Mouse (Mus musculus): ENCODE results near the gene Pkd2l1. TPM values are rescaled to one million over a fixed set of nuclear protein-coding genes. Genes with fewer than 3 reads are reported as not detected.
A peak's percentile ranks its signal among the peaks of the same experiment; 100 is the strongest.

Gene Pkd2l1
- polyA plus RNA-seq, 1 experiment, result not detected

DNA sequence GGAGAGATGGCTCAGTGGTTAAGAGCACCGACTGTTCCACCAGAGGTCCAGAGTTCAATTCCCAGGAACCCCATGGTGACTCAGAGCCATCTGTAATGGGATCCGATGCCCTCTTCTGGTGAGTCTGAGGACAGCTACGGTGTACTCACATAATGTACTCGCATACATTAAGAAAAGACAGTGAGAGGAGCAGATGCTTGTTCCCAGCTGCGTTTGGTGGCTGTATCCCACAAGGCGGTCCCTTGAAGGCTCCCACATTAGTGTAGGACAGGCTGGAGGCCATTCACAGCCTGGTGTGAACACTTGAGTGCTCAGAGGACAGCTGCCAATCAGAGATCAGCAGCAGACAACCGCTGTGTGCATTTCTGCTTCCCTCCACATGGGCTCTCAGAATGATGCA, 80.5 kb downstream of the Pkd2l1 start:
- no peak overlapping the region for H3K4me3 ChIP-seq (ENCODE audit: insufficient read depth, low read length)
- TF ChIP-seq POLR2A (IDR thresholded peaks at IDR 0.05; ENCODE audit: borderline replicate concordance, low read depth, low read length) (no peak), CTCF (IDR thresholded peaks at IDR 0.05; ENCODE audit: low read depth, low read length) (no peak)
- H3K27ac ChIP-seq (ENCODE audit: insufficient read depth, low read depth, low read length), result no peak overlapping the region
- peaks cover 15% of the 10 kb centered on the region for H3K4me1 ChIP-seq (ENCODE audit: control insufficient read depth, insufficient read depth, low read length)

DNA sequence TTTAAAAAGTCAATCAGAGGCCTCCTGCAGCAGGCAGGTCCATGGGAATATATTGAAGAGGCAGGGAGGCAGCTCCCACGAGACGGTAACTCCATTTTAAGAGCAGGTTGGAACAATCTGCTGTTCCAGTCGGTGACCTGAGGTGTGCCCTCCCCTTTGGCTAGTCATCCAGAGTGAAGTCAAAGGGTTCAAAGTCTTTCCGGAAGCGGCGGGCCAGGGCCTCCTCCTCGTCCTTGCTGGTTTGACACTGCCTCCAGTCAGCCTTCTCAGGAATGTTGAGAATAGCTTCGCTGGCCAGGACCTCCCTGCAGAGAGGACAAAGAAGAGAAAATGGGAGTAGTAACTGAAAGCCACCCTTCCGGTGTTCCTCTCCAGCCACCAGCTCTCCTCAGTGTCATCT, 81.9 kb downstream of the Pkd2l1 start:
- H3K4me1 ChIP-seq (ENCODE audit: control insufficient read depth, insufficient read depth, low read length), result peaks cover 20% of the 10 kb centered on the region
- H3K27ac ChIP-seq (ENCODE audit: insufficient read depth, low read depth, low read length), result no peak overlapping the region
- H3K4me3 ChIP-seq (ENCODE audit: insufficient read depth, low read length), result no peak overlapping the region
- TF ChIP-seq CTCF (IDR thresholded peaks at IDR 0.05; ENCODE audit: low read depth, low read length), result no peak
- no peak for TF ChIP-seq POLR2A (IDR thresholded peaks at IDR 0.05; ENCODE audit: borderline replicate concordance, low read depth, low read length)

DNA sequence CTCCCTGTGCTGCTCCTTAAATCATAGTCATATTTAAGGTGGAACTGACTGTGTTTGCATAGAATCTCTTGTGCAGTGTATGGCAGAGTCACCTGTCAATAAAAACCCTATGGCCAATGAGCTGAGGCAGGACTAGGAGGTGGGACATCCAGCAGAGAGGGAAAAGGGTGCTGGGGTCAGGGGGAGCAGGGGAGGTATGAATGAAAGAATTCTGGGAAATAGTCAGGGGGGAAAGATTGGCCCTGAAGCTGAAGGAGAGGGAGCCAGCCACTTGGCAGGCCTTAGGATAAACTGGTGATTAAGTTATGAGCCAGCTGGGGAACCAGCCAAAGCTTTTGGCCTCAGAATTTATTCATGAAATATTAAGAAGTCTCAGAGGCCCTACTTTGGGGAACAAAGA, 83.2 kb downstream of the Pkd2l1 start:
- Histone ChIP-seq H3K4me1 (ENCODE audit: control insufficient read depth, insufficient read depth, low read length) (peaks cover 28% of the 10 kb centered on the region), H3K27ac (ENCODE audit: insufficient read depth, low read depth, low read length) (peak overlapping the region; percentile 30; the same call in 1 of the 2 replicates), H3K4me3 (ENCODE audit: insufficient read depth, low read length) (no peak overlapping the region)
- TF ChIP-seq POLR2A (IDR thresholded peaks at IDR 0.05; ENCODE audit: borderline replicate concordance, low read depth, low read length), result no peak
- TF ChIP-seq CTCF (IDR thresholded peaks at IDR 0.05; ENCODE audit: low read depth, low read length), result no peak

DNA sequence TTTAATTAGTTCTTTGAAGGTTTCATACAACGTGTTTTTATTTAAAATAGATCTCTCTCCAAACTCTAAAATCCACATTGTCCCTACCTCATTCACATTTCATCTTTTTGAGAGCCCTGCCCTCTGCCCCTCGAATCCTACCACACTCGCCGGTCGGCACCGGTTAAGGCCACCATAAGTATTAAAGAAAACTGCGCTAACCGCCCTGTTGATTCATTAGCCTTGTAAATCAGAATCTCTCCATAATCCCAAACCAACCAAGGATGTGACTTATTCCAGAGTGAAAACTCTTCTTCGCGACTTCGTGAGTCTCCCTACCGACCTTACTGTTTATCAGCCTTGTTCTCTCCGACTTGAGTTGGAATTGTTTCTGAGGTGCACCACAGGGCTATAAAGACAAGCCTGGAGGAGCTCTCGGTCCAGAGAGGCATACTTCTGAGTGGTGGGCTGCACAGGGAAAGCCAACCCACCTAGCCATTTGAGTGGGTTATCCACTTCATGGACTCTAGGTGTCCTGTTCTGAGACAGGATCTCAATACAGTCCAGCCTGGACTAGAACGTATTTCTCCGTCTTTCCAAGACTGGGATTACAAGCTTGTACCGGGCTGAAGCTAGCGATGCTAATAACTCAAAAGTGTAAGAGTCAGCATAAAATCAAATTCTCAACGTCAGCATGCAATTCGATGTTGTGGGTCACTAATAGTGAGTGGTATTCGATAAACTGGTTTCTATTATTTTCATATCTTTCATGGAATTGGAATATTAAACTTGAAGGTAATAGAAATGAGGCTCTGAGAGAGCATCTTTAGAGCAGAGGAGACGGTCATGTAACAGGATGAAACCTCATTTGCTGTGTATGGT, 84.4 kb downstream of the Pkd2l1 start:
- peaks cover 30% of the 10 kb centered on the region for H3K4me1 ChIP-seq (ENCODE audit: control insufficient read depth, insufficient read depth, low read length)
- peak overlapping the region; percentile 44 for H3K27ac ChIP-seq (ENCODE audit: insufficient read depth, low read depth, low read length)
- peak overlapping the region; percentile 94 for H3K4me3 ChIP-seq (ENCODE audit: insufficient read depth, low read length)
- TF ChIP-seq POLR2A (IDR thresholded peaks at IDR 0.05; ENCODE audit: borderline replicate concordance, low read depth, low read length) (no peak), CTCF (IDR thresholded peaks at IDR 0.05; ENCODE audit: low read depth, low read length) (no peak)

DNA sequence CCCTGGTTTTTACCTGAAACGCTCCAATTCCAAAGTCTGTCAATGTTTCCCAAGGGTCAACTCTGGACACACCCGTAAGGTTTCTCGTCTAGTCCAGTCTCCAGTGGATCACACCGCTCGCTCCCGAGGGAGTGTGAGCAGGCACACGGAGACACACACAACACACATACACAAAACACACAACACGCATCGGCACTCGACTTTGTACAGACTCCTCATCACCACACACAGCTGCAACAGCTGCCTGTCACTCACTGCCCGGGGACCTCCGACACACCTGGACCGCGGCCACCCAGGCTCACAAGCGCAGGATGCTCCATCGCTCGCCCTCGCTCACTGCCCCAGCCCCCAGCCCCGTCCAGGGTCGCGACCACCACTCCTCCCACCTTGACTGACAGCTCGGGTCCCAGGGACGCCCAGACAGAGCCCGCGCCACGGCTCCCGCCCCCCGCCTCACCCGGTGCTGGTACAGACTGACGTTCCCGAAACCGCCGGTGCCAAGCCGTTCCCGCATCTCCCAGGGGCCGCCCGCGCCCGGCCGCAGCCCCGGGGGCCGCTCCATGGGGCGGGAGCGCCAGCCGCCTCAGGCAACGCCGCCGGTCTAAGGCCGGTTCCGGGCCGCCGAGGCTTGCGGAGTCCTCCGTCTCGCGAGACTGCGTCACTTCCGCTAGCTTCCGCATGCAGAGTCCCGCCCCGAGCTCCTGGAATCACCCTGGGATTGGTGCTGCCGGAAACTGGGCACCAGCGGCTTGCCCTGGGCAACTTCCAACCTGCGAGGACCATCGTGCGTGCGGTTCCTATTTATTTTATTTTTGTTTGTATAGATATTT, 85.2 kb downstream of the Pkd2l1 start, which contains the start of gene Chuk:
TSS of gene Chuk (minus strand) at position 650 of the 830 bp plus-strand sequence.
- H3K27ac ChIP-seq (ENCODE audit: insufficient read depth, low read depth, low read length), result peak within 1 kb of the TSS; percentile 44
- peak within 1 kb of the TSS; percentile 94 for H3K4me3 ChIP-seq (ENCODE audit: insufficient read depth, low read length)
- H3K4me1 ChIP-seq (ENCODE audit: control insufficient read depth, insufficient read depth, low read length), result peaks cover 30% of the 10 kb centered on the region
- TF ChIP-seq CTCF (IDR thresholded peaks at IDR 0.05; ENCODE audit: low read depth, low read length) (no peak), POLR2A (IDR thresholded peaks at IDR 0.05; ENCODE audit: borderline replicate concordance, low read depth, low read length) (no peak)

DNA sequence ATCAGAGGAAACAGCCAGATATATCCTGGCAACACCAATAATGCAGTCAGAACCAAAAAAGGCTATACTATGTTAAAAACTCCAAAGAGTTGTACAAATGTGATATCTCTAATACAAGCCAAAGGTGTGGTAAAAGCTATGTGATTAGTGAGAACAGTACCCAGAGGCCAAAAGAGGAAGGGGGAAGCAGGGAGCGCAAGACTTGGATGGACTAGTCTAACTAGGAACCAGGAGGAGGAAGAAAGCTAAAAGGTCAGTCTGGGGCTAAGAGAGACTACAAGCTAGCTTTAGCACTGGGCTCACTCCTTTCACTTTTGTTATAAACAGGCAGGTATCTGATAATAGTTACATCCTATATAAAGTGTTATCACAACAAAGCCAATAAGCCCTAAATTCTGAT, 87.8 kb downstream of the Pkd2l1 start:
- Histone ChIP-seq H3K27ac (ENCODE audit: insufficient read depth, low read depth, low read length) (no peak overlapping the region), H3K4me1 (ENCODE audit: control insufficient read depth, insufficient read depth, low read length) (peaks cover 30% of the 10 kb centered on the region), H3K4me3 (ENCODE audit: insufficient read depth, low read length) (no peak overlapping the region)
- TF ChIP-seq CTCF (IDR thresholded peaks at IDR 0.05; ENCODE audit: low read depth, low read length) (no peak), POLR2A (IDR thresholded peaks at IDR 0.05; ENCODE audit: borderline replicate concordance, low read depth, low read length) (no peak)

DNA sequence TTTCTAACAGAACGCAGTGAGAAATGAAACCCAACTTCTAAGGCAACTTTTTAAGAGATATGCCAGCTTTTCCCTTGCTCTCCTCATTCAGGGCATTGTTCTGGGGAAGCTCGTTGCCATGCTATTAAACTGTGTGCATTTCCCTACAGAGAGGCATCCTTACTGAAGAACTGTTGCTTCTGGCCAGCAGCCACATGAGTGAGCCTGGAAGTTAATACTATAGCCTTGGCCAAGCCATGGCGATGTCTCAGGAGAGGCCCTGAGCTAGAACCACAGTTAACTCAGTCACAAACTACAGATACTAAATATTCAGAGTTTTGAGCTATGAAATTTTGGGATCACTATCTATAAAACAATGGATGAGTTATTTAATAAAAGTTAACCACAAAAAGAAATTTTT, 89.2 kb downstream of the Pkd2l1 start:
- Histone ChIP-seq H3K27ac (ENCODE audit: insufficient read depth, low read depth, low read length) (no peak overlapping the region), H3K4me3 (ENCODE audit: insufficient read depth, low read length) (no peak overlapping the region), H3K4me1 (ENCODE audit: control insufficient read depth, insufficient read depth, low read length) (peaks cover 20% of the 10 kb centered on the region)
- TF ChIP-seq POLR2A (IDR thresholded peaks at IDR 0.05; ENCODE audit: borderline replicate concordance, low read depth, low read length), result no peak
- no peak for TF ChIP-seq CTCF (IDR thresholded peaks at IDR 0.05; ENCODE audit: low read depth, low read length)

DNA sequence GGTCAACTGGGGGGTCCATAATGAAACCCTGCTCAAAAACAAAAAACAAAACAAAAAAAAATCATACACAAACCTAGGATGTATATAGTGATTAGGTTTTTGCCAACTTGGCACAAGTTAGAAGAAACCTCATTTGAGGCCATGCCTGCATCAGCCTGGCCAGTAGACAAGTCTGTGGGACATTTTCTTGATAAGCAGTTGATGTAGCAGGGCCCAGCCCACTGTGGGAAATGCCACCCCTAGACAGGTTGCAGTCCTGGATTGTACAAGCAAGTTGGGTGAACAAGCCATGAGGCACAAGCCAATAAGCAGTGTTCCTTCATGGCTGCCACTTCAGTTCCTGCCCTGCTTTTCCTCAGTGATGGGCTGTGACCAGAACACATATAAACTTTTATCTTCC, 91.4 kb downstream of the Pkd2l1 start:
- Histone ChIP-seq H3K27ac (ENCODE audit: insufficient read depth, low read depth, low read length) (no peak overlapping the region), H3K4me3 (ENCODE audit: insufficient read depth, low read length) (no peak overlapping the region), H3K4me1 (ENCODE audit: control insufficient read depth, insufficient read depth, low read length) (peaks cover 15% of the 10 kb centered on the region)
- TF ChIP-seq POLR2A (IDR thresholded peaks at IDR 0.05; ENCODE audit: borderline replicate concordance, low read depth, low read length) (no peak), CTCF (IDR thresholded peaks at IDR 0.05; ENCODE audit: low read depth, low read length) (no peak)

Other genes with a start within 250 kb of the Pkd2l1 start
- gene Cpn1, start 205.9 kb downstream of the Pkd2l1 start, polyA plus RNA-seq (2012; ENCODE audit: insufficient read depth, insufficient read length, missing spikeins), result 0.28 TPM in 1 of 2 replicates, not detected in the other
- gene Cyp2c23, start 163.2 kb downstream of the Pkd2l1 start, polyA plus RNA-seq (2012; ENCODE audit: insufficient read depth, insufficient read length, missing spikeins), result not detected in 2 replicates
- 35.1 and 37.6 TPM in 2 replicates for gene Erlin1, start 122.7 kb downstream of the Pkd2l1 start, polyA plus RNA-seq (2012; ENCODE audit: insufficient read depth, insufficient read length, missing spikeins)
- gene Chuk, start 85.0 kb downstream of the Pkd2l1 start, polyA plus RNA-seq (2012; ENCODE audit: insufficient read depth, insufficient read length, missing spikeins), result 44.4 and 47.2 TPM in 2 replicates
- 18.5 and 19.2 TPM in 2 replicates for gene Cwf19l1, start 56.6 kb downstream of the Pkd2l1 start, polyA plus RNA-seq (2012; ENCODE audit: insufficient read depth, insufficient read length, missing spikeins)
- gene Bloc1s2, start 46.0 kb downstream of the Pkd2l1 start, polyA plus RNA-seq (2012; ENCODE audit: insufficient read depth, insufficient read length, missing spikeins), result 55.9 and 58.7 TPM in 2 replicates
- not detected in 2 replicates for gene Scd3, start 10.8 kb upstream of the Pkd2l1 start, polyA plus RNA-seq (2012; ENCODE audit: insufficient read depth, insufficient read length, missing spikeins)
- 6.7 and 7.7 TPM in 2 replicates for gene Scd2, start 101.2 kb upstream of the Pkd2l1 start, polyA plus RNA-seq (2012; ENCODE audit: insufficient read depth, insufficient read length, missing spikeins)
- not detected in 2 replicates for gene Scd4, start 140.7 kb upstream of the Pkd2l1 start, polyA plus RNA-seq (2012; ENCODE audit: insufficient read depth, insufficient read length, missing spikeins)
- gene Scd1, start 215.4 kb upstream of the Pkd2l1 start, polyA plus RNA-seq (2012; ENCODE audit: insufficient read depth, insufficient read length, missing spikeins), result 1.1 and 2.9 TPM in 2 replicates

All from bone marrow macrophage, adult 2 months (primary cell).